Mouse (Mus musculus) stomach, postnatal 0 days (tissue): ENCODE measurements around the gene Tia1. TPM values are rescaled to one million over a fixed set of nuclear protein-coding genes. Genes with fewer than 3 reads are reported as not detected.

Experiments
- ATAC-seq: fragments of 200-750 bp; cut with Nextera tagmentation; 2 replicates; pipeline ENCODE4 v1.8.0; 2017; ENCODE audit not compliant: low FRiP score, low TSS enrichment
- DNase-seq: peaks from one replicate; pipeline ENCODE4 v3.0.0-alpha.2; 2016; ENCODE audit warnings: low spot score
- H3K27ac ChIP-seq: fragments of 300-500 bp; sonication (generic); replicated peaks from 2 replicates; pipeline ENCODE4 v1.5.1; 2014; ENCODE audit warnings: mild to moderate bottlenecking, control low read depth
- H3K27me3 ChIP-seq: fragments of 300-500 bp; sonication (generic); 2 replicates; pipeline ENCODE4 v1.6.1; 2014; ENCODE audit warnings: low read length; ENCODE audit not compliant: control insufficient read depth, insufficient read depth
- H3K36me3 ChIP-seq: fragments of 300-500 bp; sonication (generic); 2 replicates; pipeline ENCODE4 v1.6.1; 2014; ENCODE audit warnings: low read length, mixed read lengths; ENCODE audit not compliant: control insufficient read depth, insufficient read depth
- H3K4me1 ChIP-seq: fragments of 300-500 bp; sonication (generic); replicated peaks from 2 replicates; pipeline ENCODE4 v1.6.1; 2014; ENCODE audit warnings: antibody characterized with exemption; ENCODE audit not compliant: control insufficient read depth, insufficient read depth
- H3K4me2 ChIP-seq: fragments of 300-500 bp; sonication (generic); replicated peaks from 2 replicates; pipeline ENCODE4 v1.6.1; 2014; ENCODE audit warnings: low read depth, mild to moderate bottlenecking, control low read depth, moderate library complexity
- H3K4me3 ChIP-seq: fragments of 300-500 bp; sonication (generic); 2 replicates; pipeline ENCODE4 v1.5.1; 2014; ENCODE audit warnings: low read depth, low read length, control low read depth
- H3K9ac ChIP-seq: fragments of 300-500 bp; sonication (generic); 2 replicates; pipeline ENCODE4 v1.6.1; 2014; ENCODE audit warnings: mild to moderate bottlenecking, low read length, control low read depth, mixed read lengths
- H3K9me3 ChIP-seq: fragments of 300-500 bp; sonication (generic); 2 replicates; pipeline ENCODE4 v1.6.1; 2016; ENCODE audit warnings: low read length; ENCODE audit not compliant: control insufficient read depth
- CTCF ChIP-seq: IDR thresholded peaks from 2 replicates; pipeline ENCODE4 v1.5.1; 2016; ENCODE audit warnings: antibody characterized with exemption, low read depth, mild to moderate bottlenecking, moderate library complexity
- EP300 ChIP-seq: optimal IDR thresholded peaks from 2 replicates; pipeline ENCODE3; 2016; ENCODE audit warnings: antibody characterized with exemption
- WGBS: fragments of 180-500 bp; shearing (Covaris S2); extraction: QIAGEN DNeasy Blood & Tissue Kit; methylation state at CpG from one replicate; pipeline ENCODE4 v1.1.7; 2014; 5-methylcytosine and 5-hydroxymethylcytosine counted together
- polyA plus RNA-seq: library from polyadenylated mRNA; unstranded; fragments of >200 nt; fragmentation: Nextera tagmentation; extraction: Ambion mirVana; gene quantifications from 2 replicates; pipeline ENCODE4 v1.2.1, GENCODE M21; 2015

The Tia1 gene
- polyA plus RNA-seq, 1 experiment from 2014 or later, result 44.6 TPM

- Histone ChIP-seq H3K36me3 (no peaks in the 10 kb centered on the region; the same call in 1 of the 2 replicates), H3K27ac (no peak overlapping the region), H3K4me2 (no peak overlapping the region), H3K9me3 (no peaks in the 10 kb centered on the region), H3K9ac (no peak overlapping the region), H3K4me3 (no peak overlapping the region), H3K27me3 (no peaks in the 10 kb centered on the region), H3K4me1 (no peaks in the 10 kb centered on the region)
- ATAC-seq (no peak), DNase-seq (no peak)
- TF ChIP-seq EP300 (no peak), CTCF (no peak)
Measured at GRCm38 (mm10) chr6:86382551-86382950, 21.5 kb upstream of the Tia1 start.

DNA sequence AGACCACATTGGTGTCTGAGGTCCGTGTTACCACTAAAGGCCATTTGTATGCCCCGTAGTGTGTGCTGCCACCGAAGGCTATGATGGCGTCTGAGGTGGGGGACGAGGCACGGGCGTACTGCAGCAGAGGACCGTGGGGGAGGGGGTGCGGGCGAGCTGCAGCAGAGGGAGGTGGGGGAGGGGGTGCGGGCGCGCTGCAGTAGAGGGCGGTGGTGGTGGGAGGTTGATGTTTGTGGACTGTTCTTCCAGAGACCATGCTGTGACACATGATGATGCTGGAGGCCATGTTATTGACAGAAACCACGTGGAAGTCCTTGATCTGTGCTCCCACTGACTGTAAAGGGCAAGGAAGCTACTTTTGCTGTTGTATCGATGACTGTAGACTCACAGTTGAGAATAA is 20.6 kb upstream of the Tia1 start:
- WGBS, result 49% methylated on average over 16 of the region's 16 CpGs
- ATAC-seq (no peak), DNase-seq (no peak)
- H3K9ac ChIP-seq, result no peak overlapping the region
- no peaks in the 10 kb centered on the region for H3K27me3 ChIP-seq
- H3K4me1 ChIP-seq, result no peaks in the 10 kb centered on the region
- no peak overlapping the region for H3K4me2 ChIP-seq
- TF ChIP-seq EP300, result no peak
- TF ChIP-seq CTCF, result no peak
- peaks cover 6% of the 10 kb centered on the region; the same call in 1 of the 2 replicates for H3K36me3 ChIP-seq
- H3K9me3 ChIP-seq, result no peaks in the 10 kb centered on the region
- H3K4me3 ChIP-seq, result no peak overlapping the region
- H3K27ac ChIP-seq, result no peak overlapping the region

DNA sequence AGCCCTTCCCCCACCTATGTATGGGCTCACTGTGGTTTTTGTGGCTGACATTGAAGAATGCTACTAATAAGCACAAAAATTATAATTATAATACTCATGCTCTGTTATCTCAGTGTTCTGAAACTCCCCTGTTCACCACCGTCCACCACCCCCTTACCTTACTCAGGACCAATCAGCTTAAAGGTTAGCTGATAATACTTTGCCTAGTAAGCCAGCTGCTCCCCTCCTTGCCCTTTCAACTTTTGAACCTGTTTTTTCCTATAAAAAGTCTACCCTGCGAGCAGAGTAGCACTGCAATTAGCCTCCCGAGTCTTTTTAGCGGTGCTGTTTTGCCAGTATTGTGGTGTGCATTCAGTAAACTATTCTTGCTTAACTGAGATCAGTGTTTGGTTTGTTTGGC is 19.3 kb upstream of the Tia1 start:
- H3K9ac ChIP-seq, result no peak overlapping the region
- no peak overlapping the region for H3K4me2 ChIP-seq
- H3K27me3 ChIP-seq, result no peaks in the 10 kb centered on the region
- H3K27ac ChIP-seq, result no peak overlapping the region
- H3K4me3 ChIP-seq, result no peak overlapping the region
- DNase-seq (no peak), ATAC-seq (no peak)
- H3K9me3 ChIP-seq, result no peaks in the 10 kb centered on the region
- 53% methylated on average over 4 of the region's 4 CpGs for WGBS
- H3K4me1 ChIP-seq, result no peaks in the 10 kb centered on the region
- no peak for TF ChIP-seq CTCF
- H3K36me3 ChIP-seq, result peaks cover 14% of the 10 kb centered on the region

DNA sequence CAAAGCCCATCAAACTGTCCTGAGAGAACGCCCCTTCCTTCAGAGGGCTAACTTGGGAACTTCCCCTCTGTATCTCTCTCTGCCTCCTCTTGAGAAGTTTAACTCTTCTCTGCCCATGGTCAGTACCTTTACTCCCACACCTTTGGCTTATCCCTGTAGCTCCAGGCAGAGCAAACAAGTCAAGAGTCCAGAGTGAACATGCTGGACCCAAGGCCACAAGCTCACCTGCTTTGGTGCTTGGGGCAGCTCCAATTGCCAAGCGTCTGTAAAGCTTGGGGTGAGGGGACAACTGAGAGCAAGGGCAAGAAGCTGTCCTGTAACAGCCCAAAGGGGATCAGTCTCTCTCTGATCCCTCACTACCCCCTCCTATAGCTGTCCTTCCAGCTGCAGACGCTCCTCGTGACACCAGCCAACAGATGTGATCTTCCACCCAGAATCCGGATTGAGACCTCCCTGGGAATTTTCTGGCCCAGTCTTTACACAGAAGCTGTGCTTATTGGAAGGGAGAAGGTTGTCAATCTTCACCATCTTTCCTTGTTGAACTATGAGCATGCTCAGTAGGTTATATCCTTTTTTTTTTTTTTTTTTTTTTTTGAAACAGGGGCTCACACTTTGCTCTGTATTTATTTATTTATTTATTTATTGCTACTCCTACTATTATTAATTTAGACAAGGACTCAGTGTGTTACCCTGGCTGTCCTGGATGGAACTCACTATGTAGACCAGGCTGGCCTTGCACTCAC is 18.5 kb upstream of the Tia1 start:
- ATAC-seq (no peak), DNase-seq (no peak)
- 84% methylated on average over 5 of the region's 5 CpGs for WGBS
- TF ChIP-seq CTCF (no peak), EP300 (no peak)
- no peaks in the 10 kb centered on the region for H3K9me3 ChIP-seq
- H3K36me3 ChIP-seq, result peaks cover 22% of the 10 kb centered on the region
- no peaks in the 10 kb centered on the region for H3K4me1 ChIP-seq
- no peaks in the 10 kb centered on the region for H3K27me3 ChIP-seq
- H3K4me2 ChIP-seq, result no peak overlapping the region
- H3K4me3 ChIP-seq, result no peak overlapping the region
- no peak overlapping the region for H3K9ac ChIP-seq
- H3K27ac ChIP-seq, result no peak overlapping the region

GRCm38 (mm10) chr6:86387313-86387712 is 16.7 kb upstream of the Tia1 start:
- H3K27ac ChIP-seq, result no peak overlapping the region

GRCm38 (mm10) chr6:86388461-86388860 is 15.6 kb upstream of the Tia1 start:
- no peaks in the 10 kb centered on the region for H3K9me3 ChIP-seq
- no peaks in the 10 kb centered on the region for H3K4me1 ChIP-seq
- WGBS, result 72% methylated on average over 18 of the region's 18 CpGs
- no peak for TF ChIP-seq CTCF
- H3K9ac ChIP-seq, result no peak overlapping the region
- H3K36me3 ChIP-seq, result peaks cover 30% of the 10 kb centered on the region
- H3K27ac ChIP-seq, result no peak overlapping the region; the same call in 1 of the 2 replicates
- no peak overlapping the region for H3K4me3 ChIP-seq
- ATAC-seq (no peak), DNase-seq (no peak)
- no peak overlapping the region for H3K4me2 ChIP-seq
- no peaks in the 10 kb centered on the region for H3K27me3 ChIP-seq

More at GRCm38 (mm10) chr6:86387313-86387712, 16.7 kb upstream of the Tia1 start:
- Histone ChIP-seq H3K4me3 (no peak overlapping the region), H3K36me3 (peaks cover 30% of the 10 kb centered on the region), H3K27me3 (no peaks in the 10 kb centered on the region), H3K4me2 (no peak overlapping the region), H3K9me3 (no peaks in the 10 kb centered on the region), H3K9ac (no peak overlapping the region), H3K4me1 (no peaks in the 10 kb centered on the region)
- TF ChIP-seq CTCF, result no peak
- TF ChIP-seq EP300, result no peak
- ATAC-seq, result no peak
- 85% methylated on average over 12 of the region's 12 CpGs for WGBS
- DNase-seq, result no peak
